Mouse (Mus musculus): ENCODE measurements at regions not wholly inside any gene's neighbourhood (a gene's known extent, or its start where the extent isn't known, plus 50 kb on each side); places are given as distances from the start of the nearest gene placed in this dataset.

- no peak for DNase-seq (ENCODE audit: low read depth)
Measured at GRCm38 (mm10) chr19:25729103-25729502, 56.9 kb downstream of the Dmrt2 start.

GRCm38 (mm10) chr19:25729633-25730032 lies 57.4 kb downstream of the Dmrt2 start:
- no peak for DNase-seq (ENCODE audit: low read depth)

GRCm38 (mm10) chr19:25778455-25778854 lies 106.2 kb downstream of the Dmrt2 start:
- DNase-seq (ENCODE audit: low read depth), result no peak

GRCm38 (mm10) chr19:25779356-25779755 lies 107.1 kb downstream of the Dmrt2 start:
- DNase-seq (ENCODE audit: low read depth), result no peak

GRCm38 (mm10) chr19:25781314-25781713 lies 109.1 kb downstream of the Dmrt2 start:
- DNase-seq (ENCODE audit: low read depth), result no peak

GRCm38 (mm10) chr19:25802692-25803091 lies 130.5 kb downstream of the Dmrt2 start:
- DNase-seq (ENCODE audit: low read depth), result no peak

GRCm38 (mm10) chr19:25805351-25805750 lies 133.1 kb downstream of the Dmrt2 start:
- no peak for DNase-seq (ENCODE audit: low read depth)

- no peak for DNase-seq (ENCODE audit: low read depth)
Measured at GRCm38 (mm10) chr19:25813651-25814050, 141.4 kb downstream of the Dmrt2 start.

GRCm38 (mm10) chr19:25845158-25845557 lies 172.9 kb downstream of the Dmrt2 start:
- no peak for DNase-seq (ENCODE audit: low read depth)

- DNase-seq (ENCODE audit: low read depth), result peak; percentile 62
Measured at GRCm38 (mm10) chr19:25856344-25856743, 184.1 kb downstream of the Dmrt2 start.

GRCm38 (mm10) chr19:25863312-25863711 lies 191.1 kb downstream of the Dmrt2 start:
- DNase-seq (ENCODE audit: low read depth), result no peak

- DNase-seq (ENCODE audit: low read depth), result no peak
Measured at GRCm38 (mm10) chr19:25906721-25907120, 234.5 kb downstream of the Dmrt2 start.

- DNase-seq (ENCODE audit: low read depth), result no peak
Measured at GRCm38 (mm10) chr19:25922052-25922451, 249.8 kb downstream of the Dmrt2 start.

GRCm38 (mm10) chr19:25922806-25923205 lies 250.6 kb downstream of the Dmrt2 start:
- no peak for DNase-seq (ENCODE audit: low read depth)

- DNase-seq (ENCODE audit: low read depth), result no peak
Measured at GRCm38 (mm10) chr19:25923727-25924384, 251.6 kb downstream of the Dmrt2 start.

GRCm38 (mm10) chr19:25924385-25924769 lies 252.2 kb downstream of the Dmrt2 start:
- no peak for DNase-seq (ENCODE audit: low read depth)

GRCm38 (mm10) chr19:25927220-25927619 lies 255.0 kb downstream of the Dmrt2 start:
- no peak for DNase-seq (ENCODE audit: low read depth)

GRCm38 (mm10) chr19:25937343-25937742 lies 265.1 kb downstream of the Dmrt2 start:
- DNase-seq (ENCODE audit: low read depth), result no peak

- DNase-seq (ENCODE audit: low read depth), result no peak
Measured at GRCm38 (mm10) chr19:25971210-25971609, 299.0 kb downstream of the Dmrt2 start.

- no peak for DNase-seq (ENCODE audit: low read depth)
Measured at GRCm38 (mm10) chr19:25975202-25975601, 303.0 kb downstream of the Dmrt2 start.

- no peak for DNase-seq (ENCODE audit: low read depth)
Measured at GRCm38 (mm10) chr19:25980308-25980707, 308.1 kb downstream of the Dmrt2 start.

GRCm38 (mm10) chr19:26014620-26015180 lies 342.5 kb downstream of the Dmrt2 start:
- no peak for DNase-seq (ENCODE audit: low read depth)

- no peak for DNase-seq (ENCODE audit: low read depth)
Measured at GRCm38 (mm10) chr19:26021141-26021540, 348.9 kb downstream of the Dmrt2 start.

- no peak for DNase-seq (ENCODE audit: low read depth)
Measured at GRCm38 (mm10) chr19:26026103-26026502, 353.9 kb downstream of the Dmrt2 start.
